8 mouse cellular contexts compared by ENCODE assay signal in the genomic region with DNA sequence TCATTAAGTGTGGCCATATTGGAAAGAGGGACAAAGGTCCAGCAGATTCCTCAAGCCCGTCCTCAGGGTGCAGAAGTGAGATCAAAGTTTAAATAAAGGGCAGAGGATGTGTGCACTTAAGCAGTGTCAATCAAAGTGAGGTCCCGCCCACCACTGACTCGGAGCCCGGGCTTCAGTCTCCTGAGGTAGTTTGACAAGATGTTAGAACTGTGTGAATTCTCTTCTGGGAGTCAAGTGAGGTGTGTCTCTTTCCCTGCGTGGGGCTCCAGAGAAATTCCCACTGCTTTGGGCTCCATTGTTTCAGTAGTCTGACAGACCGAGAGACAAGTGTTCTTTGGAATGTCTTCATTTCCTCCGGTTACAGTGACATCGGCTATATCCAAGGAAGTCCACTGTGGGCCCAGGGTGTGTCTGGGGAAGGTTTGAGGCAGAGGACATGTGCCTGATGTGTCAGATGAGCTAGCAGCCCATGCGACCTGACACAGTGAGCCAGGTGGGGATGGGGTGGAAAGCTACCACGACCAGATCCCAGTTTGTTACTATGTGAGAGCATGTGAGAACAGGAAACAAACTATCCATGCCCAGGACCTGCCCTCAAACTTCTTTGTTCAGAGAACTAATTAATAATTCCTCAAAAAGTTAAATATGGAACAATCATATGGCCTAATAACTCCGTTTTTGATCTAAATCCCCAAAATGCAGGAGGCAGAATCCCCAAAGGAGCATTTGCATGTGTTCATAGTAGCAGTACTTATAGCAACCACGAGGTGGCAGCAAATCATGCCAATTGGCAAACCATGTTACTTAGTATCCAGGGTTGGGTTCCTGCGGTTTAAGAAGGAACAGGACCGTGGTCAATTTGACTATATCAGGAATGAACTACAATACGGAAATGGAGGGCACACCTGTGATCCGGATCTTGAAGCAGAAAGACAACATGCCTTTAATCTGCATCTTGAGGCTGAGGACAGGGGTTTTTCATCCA. TPM values are rescaled to one million over a fixed set of nuclear protein-coding genes. Genes with fewer than 3 reads are reported as not detected.
A peak's percentile ranks its signal among the peaks of the same experiment; 100 is the strongest.
DNase-seq lines count a peak whose midpoint lies in the region; ATAC-seq lines count a peak whose summit lies in the region.

No protein-coding gene starts in this region.

- no peak overlapping the region for H3K4me3 ChIP-seq in hindbrain, embryonic 13.5 days

- H3K4me1 ChIP-seq in hindbrain, embryonic 13.5 days (replicated peaks), result no peaks in the 10 kb centered on the region

- H3K9me3 ChIP-seq in hindbrain, embryonic 13.5 days, result no peaks in the 10 kb centered on the region

- H3K4me2 ChIP-seq in hindbrain, embryonic 13.5 days, result no peak overlapping the region

- DNase-seq in Muller cell, postnatal 12 days (ENCODE audit: inconsistent ontology term), result peak; percentile 48
- DNase-seq in cerebellum, adult 8-10 months, result peak; percentile 68
- peak; percentile 89 for DNase-seq in forelimb bud, embryonic 11.5 days (ENCODE audit: low read depth, low spot score)
- peak; percentile 85 to 88 for DNase-seq in layer of hippocampus, postnatal 14 days (ENCODE audit: low spot score in 2 of 2)
- DNase-seq in lung, postnatal 10 days, result peak; percentile 89
- peak; percentile 94 for DNase-seq in retina, embryonic 14.5 days (ENCODE audit: low spot score)
- DNase-seq in thymus, postnatal 36 days, result peak; percentile 43 to 63

- no peak overlapping the region for H3K27ac ChIP-seq in hindbrain, embryonic 13.5 days

- H3K9ac ChIP-seq in hindbrain, embryonic 13.5 days, result no peak overlapping the region

- H3K27me3 ChIP-seq in hindbrain, embryonic 13.5 days, result no peaks in the 10 kb centered on the region

- no peaks in the 10 kb centered on the region for H3K36me3 ChIP-seq in hindbrain, embryonic 13.5 days

- WGBS in hindbrain, embryonic 13.5 days, result 45% methylated on average over 16 of the region's 16 CpGs

- peak; percentile 53 for ATAC-seq in hindbrain, embryonic 13.5 days (ENCODE audit: low FRiP score)

RNA-seq across cellular contexts. Expression of gene Tut7, which starts 19.6 kb away (rescaled TPM):
- 51.5 and 53.1 TPM in 2 replicates for polyA plus RNA-seq in hindbrain, embryonic 13.5 days (2015; fragmentation: Nextera tagmentation; extraction: Ambion mirVana)
- total RNA-seq in layer of hippocampus, postnatal 14 days (2021), result 10 to 100 TPM; 65.5 to 67.9 TPM
